Mouse (Mus musculus): ENCODE measurements around the gene Ptges. TPM values are rescaled to one million over a fixed set of nuclear protein-coding genes. Genes with fewer than 3 reads are reported as not detected.

Ptges gene
- total RNA-seq, 2 experiments from 2014 or later, result 0.09 TPM; not detected in 1

- ATAC-seq (replicated peaks; ENCODE audit: low FRiP score, low TSS enrichment, poor library complexity, severe bottlenecking), result no peak
These were observed 25.4 kb downstream of the Ptges start for GRCm38 (mm10) chr2:30904231-30904630.

- ATAC-seq (replicated peaks; ENCODE audit: low FRiP score, low TSS enrichment, poor library complexity, severe bottlenecking), result no peak
These were observed 26.6 kb downstream of the Ptges start for GRCm38 (mm10) chr2:30902726-30903722.

GRCm38 (mm10) chr2:30902256-30902655 lies 27.4 kb downstream of the Ptges start:
- no peak for ATAC-seq (replicated peaks; ENCODE audit: low FRiP score, low TSS enrichment, poor library complexity, severe bottlenecking)

GRCm38 (mm10) chr2:30901646-30902160 lies 28.0 kb downstream of the Ptges start:
- no peak for ATAC-seq (replicated peaks; ENCODE audit: low FRiP score, low TSS enrichment, poor library complexity, severe bottlenecking)

- ATAC-seq (replicated peaks; ENCODE audit: low FRiP score, low TSS enrichment, poor library complexity, severe bottlenecking), result no peak
These were observed 30.1 kb downstream of the Ptges start for GRCm38 (mm10) chr2:30899397-30900069.

GRCm38 (mm10) chr2:30897291-30897690 lies 32.4 kb downstream of the Ptges start:
- ATAC-seq (replicated peaks; ENCODE audit: low FRiP score, low TSS enrichment, poor library complexity, severe bottlenecking), result no peak; the same call in 1 of the 2 replicates

- no peak for ATAC-seq (replicated peaks; ENCODE audit: low FRiP score, low TSS enrichment, poor library complexity, severe bottlenecking)
These were observed 35.7 kb downstream of the Ptges start for GRCm38 (mm10) chr2:30893946-30894345.

GRCm38 (mm10) chr2:30893399-30893798 lies 36.3 kb downstream of the Ptges start:
- no peak for ATAC-seq (replicated peaks; ENCODE audit: low FRiP score, low TSS enrichment, poor library complexity, severe bottlenecking)

GRCm38 (mm10) chr2:30891002-30891401 lies 38.7 kb downstream of the Ptges start:
- ATAC-seq (replicated peaks; ENCODE audit: low FRiP score, low TSS enrichment, poor library complexity, severe bottlenecking), result peak; percentile 31; the same call in 1 of the 2 replicates

GRCm38 (mm10) chr2:30885453-30886163 lies 44.1 kb downstream of the Ptges start:
- no peak for ATAC-seq (replicated peaks; ENCODE audit: low FRiP score, low TSS enrichment, poor library complexity, severe bottlenecking)

GRCm38 (mm10) chr2:30884852-30885373 lies 44.8 kb downstream of the Ptges start:
- no peak for ATAC-seq (replicated peaks; ENCODE audit: low FRiP score, low TSS enrichment, poor library complexity, severe bottlenecking)

- no peak for ATAC-seq (replicated peaks; ENCODE audit: low FRiP score, low TSS enrichment, poor library complexity, severe bottlenecking)
These were observed 48.4 kb downstream of the Ptges start for GRCm38 (mm10) chr2:30881215-30881614.

GRCm38 (mm10) chr2:30879481-30879880 lies 50.2 kb downstream of the Ptges start:
- ATAC-seq (replicated peaks; ENCODE audit: low FRiP score, low TSS enrichment, poor library complexity, severe bottlenecking), result no peak

- ATAC-seq (replicated peaks; ENCODE audit: low FRiP score, low TSS enrichment, poor library complexity, severe bottlenecking), result no peak
These were observed 53.8 kb downstream of the Ptges start for GRCm38 (mm10) chr2:30875621-30876432.

GRCm38 (mm10) chr2:30875096-30875495 lies 54.6 kb downstream of the Ptges start:
- no peak for ATAC-seq (replicated peaks; ENCODE audit: low FRiP score, low TSS enrichment, poor library complexity, severe bottlenecking)

GRCm38 (mm10) chr2:30874445-30874844 lies 55.2 kb downstream of the Ptges start:
- ATAC-seq (replicated peaks; ENCODE audit: low FRiP score, low TSS enrichment, poor library complexity, severe bottlenecking), result no peak

- no peak for ATAC-seq (replicated peaks; ENCODE audit: low FRiP score, low TSS enrichment, poor library complexity, severe bottlenecking)
These were observed 57.0 kb downstream of the Ptges start for GRCm38 (mm10) chr2:30872669-30873068.

GRCm38 (mm10) chr2:30870863-30871262 lies 58.8 kb downstream of the Ptges start:
- ATAC-seq (replicated peaks; ENCODE audit: low FRiP score, low TSS enrichment, poor library complexity, severe bottlenecking), result no peak

- ATAC-seq (replicated peaks; ENCODE audit: low FRiP score, low TSS enrichment, poor library complexity, severe bottlenecking), result no peak
These were observed 64.2 kb downstream of the Ptges start for GRCm38 (mm10) chr2:30865426-30865825.
